Mouse (Mus musculus): ENCODE measurements around the gene Cdk8.
A peak's percentile ranks its signal among the peaks of the same experiment; 100 is the strongest.

Gene Cdk8

GRCm38 (mm10) chr5:146281241-146281818 lies 50.3 kb downstream of the Cdk8 start:
- no peak for DNase-seq (ENCODE audit: extremely low spot score, low spot score)

DNA sequence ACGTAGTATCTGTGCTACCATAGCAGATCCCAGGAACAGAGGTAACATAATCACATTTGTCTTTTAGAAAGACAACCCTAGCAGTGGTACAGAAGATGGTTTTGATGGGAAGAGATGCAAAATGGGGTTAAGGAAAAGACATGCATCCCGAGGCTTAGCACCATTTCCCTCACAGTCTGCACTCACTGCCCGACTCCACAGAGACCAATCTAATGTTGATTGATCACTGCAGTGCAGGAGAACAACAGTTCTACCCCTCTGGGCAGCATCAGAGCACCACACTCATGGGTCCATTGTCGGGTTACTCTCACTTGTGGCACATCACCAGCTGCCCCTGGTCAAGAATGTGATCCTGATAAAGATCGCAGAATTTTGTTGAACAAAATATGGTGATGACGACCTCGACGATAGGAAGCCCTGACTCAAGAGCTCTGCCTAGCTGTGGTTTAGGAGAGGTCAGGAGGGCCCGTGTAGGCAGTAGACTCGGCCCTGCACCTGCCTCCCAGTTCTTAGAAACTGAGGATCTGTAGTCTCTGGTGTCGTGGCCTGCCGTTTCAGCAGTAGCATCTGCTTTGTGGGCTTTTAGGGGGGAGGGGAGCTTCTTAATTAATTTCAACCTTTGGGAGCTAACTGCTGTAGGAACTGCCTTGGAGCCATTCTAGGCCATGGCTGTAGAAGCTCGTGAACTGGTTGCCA lies 51.0 kb downstream of the Cdk8 start:
- no peak for DNase-seq (ENCODE audit: extremely low spot score, low spot score)

DNA sequence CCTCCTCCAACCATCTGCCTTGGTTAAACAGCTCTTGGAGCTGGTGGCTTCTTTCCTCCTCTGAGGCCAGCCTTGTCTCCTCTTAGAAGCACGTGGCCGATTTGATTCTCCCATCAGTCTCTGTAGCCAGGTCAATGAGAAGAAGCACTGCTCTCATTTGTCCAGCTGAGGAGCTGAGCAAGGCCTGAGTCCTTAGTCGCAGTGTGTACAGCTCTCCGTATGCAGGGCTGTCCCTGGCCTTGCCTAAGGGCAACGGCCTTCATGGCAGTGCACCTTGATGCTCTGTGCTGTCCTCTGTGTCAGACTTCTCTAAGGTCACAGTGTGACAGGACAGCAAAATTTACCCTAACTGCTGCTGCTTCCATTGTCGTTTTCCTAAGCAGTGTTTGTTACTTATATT lies 52.9 kb downstream of the Cdk8 start:
- DNase-seq (ENCODE audit: extremely low spot score, low spot score), result no peak

DNA sequence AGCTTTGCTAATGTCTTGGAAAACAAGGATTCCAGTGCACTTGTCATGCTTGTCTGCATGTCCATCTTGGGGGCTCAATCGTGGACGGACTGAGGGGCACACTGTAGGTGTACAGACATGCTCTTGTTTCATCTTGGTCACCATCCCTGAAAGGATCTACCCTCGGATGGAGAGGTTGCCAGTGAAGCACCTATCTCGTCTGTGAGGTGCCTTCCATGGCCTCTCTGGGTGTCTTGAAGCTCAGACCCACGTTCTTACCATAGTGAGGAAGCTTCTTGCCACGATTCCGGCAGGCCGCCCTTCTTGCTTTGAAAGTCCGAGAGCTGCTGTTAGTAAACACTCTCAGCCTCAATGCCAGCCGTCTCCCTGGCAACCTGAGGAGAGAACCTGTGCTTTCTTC lies 56.4 kb downstream of the Cdk8 start:
- no peak for DNase-seq (ENCODE audit: extremely low spot score, low spot score)

- DNase-seq (ENCODE audit: extremely low spot score, low spot score), result no peak
These were observed 57.0 kb downstream of the Cdk8 start for GRCm38 (mm10) chr5:146288048-146288501.

DNA sequence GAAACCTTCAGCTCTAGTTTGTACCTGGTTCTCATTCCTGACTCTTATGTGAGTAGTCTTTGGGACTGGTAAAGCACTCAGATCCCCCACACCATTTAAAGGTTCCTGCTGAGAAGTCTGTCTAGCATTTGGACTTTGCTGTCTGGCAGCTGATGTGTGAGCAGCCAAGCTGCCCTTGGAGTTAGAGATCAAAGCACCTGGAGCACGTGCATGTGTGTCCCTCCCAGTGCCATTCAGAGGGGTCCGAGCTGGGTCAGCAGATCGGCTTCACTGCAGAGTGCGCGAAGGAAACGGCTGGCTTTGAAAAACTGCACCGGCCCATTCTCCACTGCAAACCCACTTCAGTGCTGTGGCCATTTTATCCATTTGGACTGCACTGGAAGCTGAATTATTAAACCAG lies 58.9 kb downstream of the Cdk8 start:
- DNase-seq (ENCODE audit: extremely low spot score, low spot score), result no peak

- no peak for DNase-seq (ENCODE audit: extremely low spot score, low spot score)
These were observed 59.4 kb downstream of the Cdk8 start for GRCm38 (mm10) chr5:146290446-146290845.

- DNase-seq (ENCODE audit: extremely low spot score, low spot score), result no peak
These were observed 60.5 kb downstream of the Cdk8 start for GRCm38 (mm10) chr5:146291560-146291959.

GRCm38 (mm10) chr5:146292896-146293680 lies 62.1 kb downstream of the Cdk8 start:
- no peak for DNase-seq (ENCODE audit: extremely low spot score, low spot score)

GRCm38 (mm10) chr5:146293919-146294700 lies 63.1 kb downstream of the Cdk8 start:
- no peak for DNase-seq (ENCODE audit: extremely low spot score, low spot score)

- DNase-seq (ENCODE audit: extremely low spot score, low spot score), result no peak
These were observed 63.8 kb downstream of the Cdk8 start for GRCm38 (mm10) chr5:146294834-146295233.

GRCm38 (mm10) chr5:146298807-146299519 lies 67.9 kb downstream of the Cdk8 start:
- DNase-seq (ENCODE audit: extremely low spot score, low spot score), result no peak

- DNase-seq (ENCODE audit: extremely low spot score, low spot score), result no peak
These were observed 68.5 kb downstream of the Cdk8 start for GRCm38 (mm10) chr5:146299520-146299870.

DNA sequence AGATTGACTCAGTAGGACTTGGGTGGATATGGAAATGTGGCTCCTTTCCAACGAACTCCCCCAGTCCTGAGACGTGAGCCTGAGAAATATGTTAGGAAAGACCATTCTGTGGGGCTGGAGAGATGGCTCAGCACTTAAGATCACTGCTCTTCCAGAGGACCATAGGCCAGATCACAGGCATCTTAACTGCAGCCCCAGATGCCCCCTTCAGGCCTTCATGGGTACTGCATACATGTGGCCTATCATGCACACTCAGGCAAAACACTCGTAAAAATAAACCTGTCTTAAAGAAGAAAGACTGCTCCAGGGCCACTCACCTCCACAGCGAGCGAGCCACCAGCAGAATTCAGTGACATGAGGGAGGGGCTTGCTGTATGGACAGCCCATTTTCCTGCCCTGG lies 72.4 kb downstream of the Cdk8 start:
- DNase-seq (ENCODE audit: extremely low spot score, low spot score), result peak; percentile 51

DNA sequence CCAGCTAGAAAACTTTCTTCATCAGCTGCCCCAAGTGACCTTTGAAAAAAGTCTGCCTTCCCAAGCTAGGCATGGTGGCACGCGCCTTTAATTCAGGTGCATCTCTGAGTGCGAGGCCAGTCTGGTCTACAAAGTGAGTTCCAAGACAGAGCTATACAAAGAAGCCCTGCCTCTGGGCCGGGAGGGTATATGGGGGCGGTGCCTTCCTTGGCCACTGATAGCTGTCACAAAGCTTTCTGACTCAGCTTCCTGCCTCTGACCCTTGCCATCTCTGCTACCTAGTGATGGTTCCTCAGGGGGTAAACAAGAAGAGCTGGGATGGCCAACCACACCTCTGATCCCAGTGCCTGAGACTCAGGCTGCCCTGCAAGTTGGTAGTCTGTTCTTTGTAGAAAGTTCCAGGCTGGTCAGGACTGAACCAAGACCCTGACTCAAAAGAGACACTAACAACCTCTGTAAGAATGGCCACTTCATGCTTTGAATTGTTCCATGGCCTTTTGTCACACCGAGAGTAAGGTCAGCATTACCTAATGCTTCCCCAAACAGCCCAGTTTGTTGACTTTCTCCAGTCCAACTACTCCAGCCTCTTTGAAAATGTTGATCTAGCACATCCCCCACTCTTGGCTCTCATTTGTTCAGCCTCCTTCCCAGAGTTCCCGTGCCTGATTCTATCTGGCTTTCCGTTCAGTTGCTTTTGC lies 76.2 kb downstream of the Cdk8 start:
- no peak for DNase-seq (ENCODE audit: extremely low spot score, low spot score)

GRCm38 (mm10) chr5:146307744-146308096 lies 76.7 kb downstream of the Cdk8 start:
- no peak for DNase-seq (ENCODE audit: extremely low spot score, low spot score)

DNA sequence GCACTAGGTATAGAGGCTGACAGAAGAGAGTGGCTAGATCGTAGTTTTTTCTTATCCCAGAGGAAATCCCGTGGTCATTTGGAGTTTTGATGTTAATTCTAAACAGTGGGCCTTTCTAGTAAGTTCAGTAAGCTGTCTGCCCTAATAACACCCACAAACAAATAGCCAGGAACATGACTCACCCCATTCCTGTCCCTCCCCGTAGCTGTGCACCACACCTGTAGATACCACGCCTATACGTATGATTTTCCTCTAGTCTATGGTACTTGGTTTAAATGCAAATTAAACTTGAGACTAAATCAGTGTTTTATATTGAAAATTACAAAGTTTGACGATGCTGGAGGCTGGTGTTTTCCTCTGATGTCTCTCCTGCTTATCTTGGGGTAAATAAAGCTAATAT lies 83.5 kb downstream of the Cdk8 start:
- DNase-seq (ENCODE audit: extremely low spot score, low spot score), result no peak

- peak; percentile 43 for DNase-seq (ENCODE audit: extremely low spot score, low spot score)
These were observed 84.4 kb downstream of the Cdk8 start for GRCm38 (mm10) chr5:146315268-146315921.

GRCm38 (mm10) chr5:146316316-146316715 lies 85.3 kb downstream of the Cdk8 start:
- no peak for DNase-seq (ENCODE audit: extremely low spot score, low spot score)

GRCm38 (mm10) chr5:146318051-146318450 lies 87.0 kb downstream of the Cdk8 start:
- no peak for DNase-seq (ENCODE audit: extremely low spot score, low spot score)
